Mouse (Mus musculus): ENCODE data around the gene Capzb.

Capzb gene

DNA sequence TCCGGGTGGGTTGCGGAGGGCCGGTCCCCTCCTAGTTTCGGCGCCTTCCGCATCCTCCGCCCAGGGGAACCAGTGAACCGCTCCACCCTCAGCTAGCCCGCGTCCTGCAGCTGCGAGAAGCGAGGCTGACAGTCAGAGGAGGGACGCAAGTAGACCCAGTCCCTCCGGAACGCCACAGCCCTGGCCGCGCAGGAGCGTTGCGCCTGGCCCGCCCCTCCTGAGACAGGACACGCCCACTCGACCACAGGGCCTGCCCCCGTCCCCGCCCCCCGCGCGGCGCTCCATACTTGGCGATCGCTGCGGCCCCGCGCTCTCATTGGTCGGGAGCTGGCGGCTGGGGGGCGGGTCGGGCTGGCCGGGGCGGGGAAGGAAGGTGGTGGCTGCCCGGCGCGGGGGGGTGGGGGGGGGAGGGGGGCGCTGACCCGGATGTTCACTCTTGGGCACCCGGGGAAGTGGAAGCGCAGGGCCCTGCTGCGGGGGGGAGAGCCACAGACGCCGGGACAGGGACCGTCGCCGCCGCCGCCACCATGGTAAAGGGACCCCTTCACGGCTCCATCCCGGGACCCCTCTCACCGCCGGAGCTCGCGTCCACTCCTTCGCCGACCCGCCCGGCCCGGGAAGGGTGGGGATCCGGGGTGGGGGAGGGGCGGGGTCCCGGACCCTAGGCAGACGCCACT lies at the start of gene Capzb:
TSS of gene Capzb (plus strand) at position 401 of the 677 bp plus-strand sequence.
- peak; percentile 98 for DNase-seq (ENCODE audit: low read depth, low spot score)

DNA sequence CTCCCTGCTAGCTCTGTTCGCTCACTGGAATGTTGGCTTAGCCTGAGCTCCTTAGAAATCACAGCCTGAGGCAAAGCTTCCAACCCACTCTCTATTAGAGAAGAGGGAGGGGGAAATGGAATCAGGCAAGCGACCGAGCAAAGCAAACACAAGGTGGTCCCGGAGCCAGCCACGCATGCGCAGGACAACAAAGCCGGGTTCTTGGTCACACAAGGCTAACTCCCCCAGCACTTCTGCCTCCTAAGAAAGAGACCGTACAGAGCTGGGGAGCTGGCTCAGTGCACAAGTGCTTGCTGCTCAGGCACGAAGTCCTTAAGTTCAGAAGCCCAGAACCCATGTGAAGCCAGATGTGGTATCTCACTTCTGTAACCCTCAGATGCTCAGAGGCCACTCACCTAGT lies 49.7 kb upstream of the Capzb start:
- DNase-seq (ENCODE audit: low read depth, low spot score): peak; percentile 81

DNA sequence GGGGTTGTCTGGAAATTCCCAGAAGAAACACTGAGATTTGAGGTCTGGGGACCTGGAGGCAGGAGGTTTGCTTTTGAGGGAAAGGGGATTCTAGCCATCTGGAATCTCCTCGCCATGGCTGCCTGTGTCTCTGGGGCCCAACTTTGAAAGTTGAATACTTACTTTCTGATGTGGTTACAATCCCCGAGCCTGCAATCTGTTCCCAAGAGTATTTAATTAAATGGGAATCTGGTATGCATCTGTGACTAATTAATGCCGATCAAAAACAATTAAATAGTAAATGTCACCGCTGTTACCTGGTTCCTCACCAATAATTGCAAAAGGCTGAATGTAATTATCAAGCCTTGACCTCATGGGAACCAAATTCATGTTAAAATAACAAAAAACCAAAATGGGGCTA lies 48.1 kb upstream of the Capzb start:
- DNase-seq (ENCODE audit: low read depth, low spot score): no peak

DNA sequence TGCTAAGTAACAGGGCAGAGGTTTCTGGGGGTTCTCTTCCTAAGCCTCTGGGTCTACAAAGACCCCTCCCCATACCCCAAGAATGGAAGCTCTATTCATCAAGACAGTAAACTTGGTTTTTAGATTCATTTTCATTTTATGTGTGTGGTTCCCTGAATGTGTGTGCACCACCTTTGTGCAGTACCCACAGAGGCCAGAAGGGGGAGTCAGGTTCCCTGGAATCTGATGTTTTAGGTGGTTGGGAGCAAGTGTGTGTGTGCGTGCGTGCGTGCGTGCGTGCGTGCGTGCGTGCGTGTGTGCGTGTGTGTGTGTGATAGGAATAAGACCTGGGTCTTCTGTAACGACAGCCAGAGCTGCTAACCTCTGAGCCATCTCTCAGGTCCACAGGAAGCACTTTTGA lies 47.5 kb upstream of the Capzb start:
- DNase-seq (ENCODE audit: low read depth, low spot score): peak; percentile 91

DNA sequence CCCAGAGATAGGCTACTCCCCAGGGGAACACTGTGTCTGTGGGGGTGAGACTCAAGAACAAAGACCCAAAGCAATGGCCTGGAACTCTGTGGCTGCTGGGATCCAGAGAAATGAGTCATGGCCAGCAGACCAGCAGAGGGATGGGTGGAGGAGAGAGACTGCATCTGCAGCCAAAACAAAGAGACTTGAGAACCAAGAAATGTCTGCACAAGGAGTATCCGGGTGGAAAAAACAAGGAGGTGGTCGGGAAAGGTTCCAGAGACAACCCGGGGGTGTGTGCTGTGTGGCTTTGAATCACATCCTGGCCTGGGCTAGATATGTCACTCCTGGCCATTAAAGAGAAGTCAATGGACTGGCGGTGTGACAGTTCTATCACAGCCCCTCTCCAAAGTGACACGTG lies 45.9 kb upstream of the Capzb start:
- DNase-seq (ENCODE audit: low read depth, low spot score): no peak

DNA sequence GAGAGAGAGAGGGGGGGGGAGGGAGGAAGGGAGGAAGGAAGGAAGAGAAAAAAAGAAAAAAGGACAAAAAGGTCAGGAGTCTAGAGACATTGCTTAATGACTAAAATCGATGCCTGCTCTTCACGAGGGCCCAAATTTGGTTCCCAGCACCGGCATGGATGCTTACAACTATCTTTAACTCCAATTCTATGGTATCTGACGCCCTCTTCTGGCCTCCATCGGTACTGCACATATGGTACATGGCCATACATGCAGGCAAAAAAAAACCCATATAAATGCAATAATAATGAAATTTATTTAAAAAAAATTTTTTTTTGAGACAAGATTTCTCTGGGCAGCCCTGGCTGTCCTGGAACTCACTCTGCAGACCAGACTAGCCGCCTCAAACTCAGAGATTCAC lies 41.3 kb upstream of the Capzb start:
- DNase-seq (ENCODE audit: low read depth, low spot score): no peak

DNA sequence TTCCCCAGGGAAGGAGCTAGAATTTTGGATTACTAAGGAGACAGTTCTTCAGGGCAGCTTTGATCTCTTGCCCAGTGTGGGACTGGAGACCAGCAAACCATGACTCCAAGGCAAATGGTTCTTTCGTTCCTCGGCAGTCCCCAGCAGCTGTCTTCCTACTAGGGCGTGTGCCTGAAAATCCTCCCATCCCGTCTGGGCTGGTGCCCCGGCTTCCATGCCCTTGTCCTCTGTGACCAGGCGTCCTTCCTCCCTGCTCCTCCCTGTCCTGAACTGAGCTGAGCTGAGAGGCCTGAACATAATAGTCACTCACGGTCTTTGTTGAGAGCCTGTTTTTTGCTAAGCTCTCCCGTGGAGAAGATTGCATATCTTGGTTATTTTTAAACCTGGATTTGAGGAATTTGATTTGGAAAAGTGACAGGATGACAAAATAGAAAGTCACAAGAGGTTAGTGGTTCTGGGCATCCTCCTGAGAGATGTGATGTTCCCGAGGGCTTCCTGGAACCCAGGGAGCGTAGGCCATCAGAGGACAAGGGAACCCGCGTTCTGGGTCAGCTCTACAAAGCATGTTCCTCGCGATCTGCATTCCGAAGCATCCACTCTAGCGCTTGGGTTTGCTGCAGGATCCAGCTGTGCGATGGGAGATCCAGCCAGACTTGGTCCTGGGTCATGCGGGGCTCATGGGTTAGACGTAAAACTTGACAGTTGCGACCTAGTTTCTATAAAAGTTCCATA lies 38.0 kb upstream of the Capzb start:
- DNase-seq (ENCODE audit: low read depth, low spot score): no peak

DNA sequence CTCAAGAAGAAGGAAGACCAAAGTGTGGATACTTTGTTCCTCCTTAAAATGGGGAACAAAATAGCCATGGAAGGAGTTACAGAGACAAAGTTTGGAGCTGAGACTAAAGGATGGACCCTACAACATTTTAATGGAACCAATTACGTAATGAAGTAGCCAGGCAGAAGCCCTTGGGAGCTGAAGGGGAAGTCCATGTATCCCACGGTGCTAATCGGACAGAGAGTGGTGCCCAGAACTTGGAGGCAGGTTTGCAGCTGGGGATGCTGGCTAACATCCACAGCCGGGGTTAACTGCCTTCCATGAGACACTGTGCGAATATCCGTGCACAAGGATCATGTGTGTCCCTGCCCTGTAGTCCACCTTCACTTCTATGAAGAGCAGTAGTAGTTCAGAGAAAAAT lies 36.2 kb upstream of the Capzb start:
- no peak for DNase-seq (ENCODE audit: low read depth, low spot score)

DNA sequence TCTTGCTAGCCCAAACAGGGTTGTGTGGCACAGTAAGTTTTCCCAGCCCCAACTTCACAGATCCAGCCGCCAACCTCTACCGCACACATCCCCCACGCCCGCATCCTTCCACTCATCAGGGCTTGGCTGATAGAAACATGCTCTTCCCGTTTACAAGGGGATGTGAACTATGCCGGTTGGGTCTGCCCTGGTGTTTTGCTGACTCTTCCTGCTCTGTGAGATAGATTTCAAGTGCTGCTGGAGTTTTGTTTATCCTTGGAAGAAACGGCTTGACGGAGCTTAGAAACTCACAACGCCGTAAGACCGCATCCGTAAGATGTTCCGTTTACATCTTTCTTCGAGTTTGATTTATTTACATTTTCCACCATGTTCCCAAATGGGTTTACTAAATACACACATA lies 34.3 kb upstream of the Capzb start:
- no peak for DNase-seq (ENCODE audit: low read depth, low spot score)

DNA sequence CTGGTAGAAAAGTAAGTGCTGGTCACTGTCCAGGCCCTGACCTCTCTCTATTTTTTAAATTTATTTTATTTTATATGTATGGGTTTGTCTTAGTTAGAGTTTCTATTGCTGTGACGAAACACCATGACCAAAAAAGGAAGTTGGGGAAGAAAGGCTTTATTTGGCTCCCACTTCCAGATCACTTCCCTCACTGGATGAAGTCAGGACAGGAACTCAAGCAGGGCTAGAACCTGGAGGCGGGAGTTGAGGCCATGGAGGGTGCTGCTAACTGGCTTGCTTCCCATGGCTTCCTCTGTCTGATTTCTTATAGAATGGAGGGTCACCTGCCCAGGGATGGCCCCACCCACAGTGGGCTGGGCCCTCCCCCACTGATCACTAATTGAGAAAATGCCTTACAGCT lies 31.6 kb upstream of the Capzb start:
- DNase-seq (ENCODE audit: low read depth, low spot score): no peak

DNA sequence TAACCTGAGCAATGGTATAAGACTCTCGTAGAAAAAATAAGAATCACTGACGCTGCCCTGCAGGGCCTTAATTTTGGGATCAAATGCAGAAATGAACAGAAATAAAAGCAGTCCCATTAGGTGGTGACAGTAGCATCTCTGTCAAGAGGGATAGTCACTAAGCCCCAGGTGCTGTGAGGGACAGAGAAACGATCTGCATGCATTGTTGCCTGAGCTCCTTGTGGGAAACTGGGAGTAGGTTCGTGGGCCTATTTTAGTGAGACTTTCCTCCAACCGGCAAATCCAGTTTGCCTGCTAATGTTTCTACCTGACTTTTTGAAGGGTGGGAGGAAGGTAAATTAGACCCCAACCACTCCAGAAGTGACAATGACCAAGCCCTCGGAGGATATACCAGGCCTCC lies 28.6 kb upstream of the Capzb start:
- no peak for DNase-seq (ENCODE audit: low read depth, low spot score)

DNA sequence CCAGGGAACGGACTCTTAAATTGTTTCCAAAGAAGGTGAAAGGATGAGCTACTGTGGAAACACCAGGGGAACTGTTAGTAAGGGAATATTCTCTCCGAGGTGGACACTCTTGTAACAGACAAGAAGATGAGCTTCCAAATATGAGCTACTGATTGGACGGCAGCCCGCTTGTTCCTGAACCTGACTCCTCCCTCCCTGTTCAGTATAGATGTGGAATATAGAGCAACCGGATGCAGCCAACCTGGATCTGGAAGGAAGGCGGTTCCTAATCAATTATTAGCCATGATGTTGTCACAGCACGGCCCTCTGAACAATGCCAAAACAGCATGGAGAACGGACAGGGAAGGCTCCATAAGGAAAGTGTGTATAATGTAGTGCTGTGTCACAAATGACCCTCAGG lies 27.4 kb upstream of the Capzb start:
- no peak for DNase-seq (ENCODE audit: low read depth, low spot score)

DNA sequence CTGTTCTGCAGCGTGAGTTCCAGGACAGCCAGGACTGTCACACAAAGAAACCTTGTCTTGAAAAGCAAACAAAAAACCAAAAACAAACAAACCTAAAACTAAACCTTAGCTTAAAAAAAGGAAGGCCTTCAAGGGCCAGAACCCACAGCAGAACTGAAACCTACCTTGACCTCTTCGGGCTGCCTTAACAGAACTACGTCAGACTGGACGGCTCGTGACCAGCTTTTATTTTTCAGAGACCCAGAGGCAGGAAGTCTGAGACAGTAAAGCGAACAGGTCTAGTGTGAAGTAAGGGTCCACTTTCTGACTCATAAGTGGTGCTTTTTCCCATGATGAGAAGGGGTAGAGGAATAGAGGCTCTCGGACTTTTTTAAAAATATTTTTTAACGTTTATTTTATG lies 26.5 kb upstream of the Capzb start:
- no peak for DNase-seq (ENCODE audit: low read depth, low spot score)

DNA sequence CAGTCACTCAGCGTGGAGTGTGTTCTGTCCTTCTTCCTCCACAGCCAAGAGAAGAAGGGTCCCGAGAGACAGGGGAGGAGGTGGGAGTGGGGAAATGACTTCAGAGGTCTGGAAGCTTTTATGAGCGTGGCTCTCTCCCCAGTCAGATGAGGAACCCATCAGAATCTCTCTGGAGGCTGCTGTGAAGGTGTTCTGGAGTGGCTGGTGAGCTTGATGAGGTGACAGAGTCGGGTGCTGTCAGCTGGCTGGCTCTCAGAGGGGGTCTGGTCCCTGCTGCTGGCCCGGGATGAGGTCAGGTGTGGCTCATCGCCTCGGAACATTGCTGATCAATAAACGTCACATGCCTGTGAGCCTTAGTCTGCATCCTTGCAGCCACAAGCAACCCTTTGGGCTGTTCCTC lies 25.6 kb upstream of the Capzb start:
- DNase-seq (ENCODE audit: low read depth, low spot score): no peak

DNA sequence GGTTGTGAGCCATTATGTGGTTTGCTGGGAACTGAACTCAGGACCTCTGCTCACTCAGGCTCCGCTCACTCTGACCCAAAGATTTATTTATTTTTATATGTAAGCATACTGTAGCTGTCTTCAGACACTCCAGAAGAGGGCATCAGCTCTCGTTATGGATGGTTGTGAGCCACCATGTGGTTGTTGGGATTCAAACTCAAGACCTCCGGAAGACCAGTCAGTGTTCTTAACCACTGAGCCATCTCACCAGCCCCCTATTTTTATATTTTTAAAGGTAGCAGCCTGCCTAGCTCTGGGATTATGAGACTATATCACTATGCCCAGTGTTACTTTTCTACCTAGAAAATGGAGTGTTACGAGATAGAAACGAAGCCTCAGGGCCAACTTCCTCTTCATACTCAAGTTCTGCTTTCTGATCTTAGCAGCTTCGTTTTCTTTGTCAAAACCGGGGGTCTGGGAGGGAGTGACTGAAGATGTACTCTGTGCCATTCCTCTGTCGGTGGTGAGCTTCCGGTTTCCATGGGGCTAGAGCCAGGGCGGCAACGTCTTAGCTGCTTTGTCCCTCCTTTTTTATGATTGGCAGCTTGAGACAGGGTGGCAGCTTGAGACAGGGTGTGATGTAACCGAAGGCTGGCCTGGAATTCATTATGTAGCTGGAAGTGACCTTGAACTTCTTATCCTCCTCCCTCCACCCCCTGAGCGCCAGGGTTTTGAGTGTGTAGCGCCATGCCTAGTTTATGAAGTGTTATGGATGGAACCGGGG lies 23.5 kb upstream of the Capzb start:
- peak; percentile 58 for DNase-seq (ENCODE audit: low read depth, low spot score)

DNA sequence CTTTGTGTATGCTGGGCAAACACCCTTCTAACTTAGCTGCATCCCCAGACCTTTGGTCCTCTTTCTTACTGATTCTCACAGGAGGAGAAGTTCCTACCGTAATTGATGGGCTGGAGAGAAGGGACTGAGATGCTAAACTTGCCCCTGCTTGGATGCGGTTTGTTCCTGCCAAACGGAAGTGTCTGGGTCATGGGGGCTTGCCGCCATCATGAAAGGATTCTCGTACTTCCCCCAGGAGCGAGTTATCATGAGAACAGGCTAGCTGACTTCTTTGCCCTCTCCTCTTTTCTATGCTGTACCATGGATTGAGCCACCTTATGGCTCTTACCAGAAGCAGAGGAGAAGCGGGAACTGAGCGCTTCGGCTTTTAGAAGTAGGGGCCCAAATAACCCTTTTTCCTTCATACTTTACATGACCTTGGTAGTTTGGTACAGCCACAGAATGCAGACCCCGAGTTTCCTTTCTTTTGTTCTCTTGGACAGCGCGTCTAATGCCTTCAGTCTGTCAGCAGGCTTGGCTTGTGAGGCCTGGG lies 22.9 kb upstream of the Capzb start:
- peak; percentile 58 for DNase-seq (ENCODE audit: low read depth, low spot score)

DNA sequence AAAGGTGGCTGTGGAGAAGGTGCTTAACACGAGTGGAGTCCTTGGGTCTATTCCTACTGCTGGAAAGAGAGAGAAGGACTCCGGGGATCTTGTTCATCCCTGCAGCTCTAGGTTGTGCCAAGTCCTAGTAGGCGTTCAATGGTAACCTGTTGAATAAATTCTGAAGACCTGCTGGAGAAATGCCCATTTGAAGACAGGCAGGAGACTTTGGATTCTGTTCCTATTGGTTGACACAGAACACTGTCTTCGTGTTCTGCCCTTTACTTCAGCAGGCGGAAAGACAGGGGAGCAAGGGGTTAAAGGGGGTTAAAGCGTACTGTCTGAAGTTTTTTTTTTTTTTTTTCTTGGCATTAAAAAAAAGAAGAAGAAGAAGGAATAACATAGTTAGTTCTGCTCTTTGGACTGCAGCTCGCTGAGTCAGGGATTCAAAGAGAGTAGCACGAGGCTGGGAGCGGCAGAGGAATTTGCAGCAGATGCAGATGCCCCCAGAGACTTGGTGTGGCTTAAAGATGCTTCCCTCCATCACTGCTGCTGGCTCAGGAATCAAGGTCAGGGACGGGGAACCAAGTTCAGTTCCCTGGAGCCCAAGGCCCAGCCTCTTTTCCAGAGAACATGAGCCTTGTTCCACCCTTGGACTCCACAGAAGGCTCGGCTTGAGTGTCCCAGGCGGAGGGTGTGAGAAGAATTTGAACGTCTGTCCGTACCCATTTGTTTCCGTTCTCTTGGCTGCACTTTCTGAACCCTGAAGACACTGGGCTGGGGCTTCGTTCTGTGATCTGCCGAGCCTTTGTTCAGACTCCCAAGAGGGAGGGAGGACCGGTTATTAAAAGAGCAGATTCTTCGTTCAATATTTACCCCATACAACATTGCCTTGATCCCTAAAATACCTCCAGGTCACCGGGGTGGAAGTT lies 17.4 kb upstream of the Capzb start:
- no peak for DNase-seq (ENCODE audit: low read depth, low spot score)

DNA sequence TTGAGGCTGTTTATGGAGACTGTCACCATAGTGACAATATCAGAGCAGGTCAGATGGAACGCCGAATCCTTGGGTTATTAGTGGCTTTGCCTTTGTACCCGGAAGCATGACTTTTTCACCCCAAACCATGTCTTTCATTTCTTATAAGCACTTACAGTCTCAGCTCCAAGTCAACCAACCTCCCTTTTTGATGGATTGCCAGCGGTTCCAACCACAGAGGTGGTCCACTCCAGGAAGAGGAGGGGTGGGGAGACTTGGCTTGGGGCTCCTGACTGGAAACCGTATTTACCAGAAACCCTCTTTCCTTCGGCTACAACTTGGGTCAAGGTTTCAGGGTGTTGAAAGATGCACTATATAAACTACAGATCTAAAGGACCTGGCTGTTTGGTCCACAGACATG lies 16.7 kb upstream of the Capzb start:
- no peak for DNase-seq (ENCODE audit: low read depth, low spot score)

DNA sequence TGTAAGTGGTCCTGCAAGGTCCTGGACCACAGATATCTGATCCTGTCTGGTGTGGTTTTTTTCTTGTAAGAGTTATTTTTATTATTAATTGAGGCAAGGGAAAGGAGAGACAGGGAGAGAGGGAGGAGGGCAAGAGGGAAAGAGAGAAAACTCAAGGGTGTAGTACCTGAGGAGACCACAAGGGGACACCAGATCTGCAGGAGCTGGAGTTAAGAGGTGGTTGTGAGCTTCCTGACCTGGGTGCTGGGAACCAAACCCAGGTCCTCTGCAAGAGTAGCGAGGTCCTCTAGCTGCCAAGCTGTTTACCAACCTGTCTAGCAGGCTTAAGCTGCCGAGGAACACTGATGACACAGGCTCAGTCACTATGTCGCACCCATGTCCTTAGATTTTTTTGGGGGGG lies 14.8 kb upstream of the Capzb start:
- peak; percentile 64 for DNase-seq (ENCODE audit: low read depth, low spot score)

DNA sequence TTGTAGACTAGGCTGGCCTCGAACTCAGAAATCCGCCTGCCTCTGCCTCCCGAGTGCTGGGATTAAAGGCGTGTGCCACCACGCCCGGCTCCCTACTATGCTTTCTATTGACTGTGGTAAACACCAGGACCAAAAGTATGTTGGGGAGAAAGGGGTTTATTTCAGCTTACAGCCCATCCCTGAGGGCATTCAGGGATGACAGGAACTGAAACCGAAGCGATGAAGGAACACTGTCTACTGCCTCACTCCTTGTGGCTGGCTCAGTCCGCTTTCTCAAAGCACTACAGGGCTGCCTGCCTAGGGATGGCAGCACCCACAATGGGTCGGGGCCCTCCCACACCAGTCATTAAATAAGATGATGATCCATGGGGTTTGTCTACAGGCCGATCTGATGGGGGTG lies 14.3 kb upstream of the Capzb start:
- peak; percentile 37 for DNase-seq (ENCODE audit: low read depth, low spot score)

DNA sequence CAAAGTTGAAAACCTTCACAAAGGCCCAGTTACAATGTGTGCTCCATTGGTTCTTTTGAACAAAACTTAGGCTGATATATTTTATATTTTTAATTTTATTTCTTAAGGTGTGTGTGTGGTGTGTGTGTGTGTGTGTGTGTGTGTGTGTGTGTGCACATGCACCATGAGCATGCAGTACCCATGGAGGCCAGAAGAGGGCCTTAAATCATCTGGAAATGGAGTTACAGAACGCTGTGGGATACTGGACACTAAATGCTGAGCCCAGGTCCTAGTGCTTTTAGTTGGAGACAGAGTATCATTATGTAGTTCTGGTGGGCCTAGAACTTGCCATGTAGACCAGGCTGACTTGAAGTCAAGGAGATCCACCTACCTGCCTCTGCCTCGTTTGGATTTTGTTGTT lies 13.5 kb upstream of the Capzb start:
- peak; percentile 61 for DNase-seq (ENCODE audit: low read depth, low spot score)

All from ZHBTc4 (cell line).